Mouse (Mus musculus) heart, postnatal 14 days (tissue): ENCODE measurements around the gene Pld3. TPM values are rescaled to one million over a fixed set of nuclear protein-coding genes. Genes with fewer than 3 reads are reported as not detected.

ENCODE experiments used
- DNase-seq, 2 experiments: peaks; one replicate each; pipeline ENCODE4 v3.0.0; 2021 to 2022
- intact Hi-C: fragments of 180-260 bp; cut with DNase I; formaldehyde crosslinking; loops from one replicate; pipeline ENCODE4 v1.15.1; 2025
- long read RNA-seq, 2 experiments: library from polyadenylated mRNA; stranded (forward); transcript quantifications; one replicate each; pipeline ENCODE4 v2.0.0; 2021
- total RNA-seq, 2 experiments: library from RNA; stranded (reverse); gene quantifications; 2 replicates each; pipeline ENCODE4 v1.2.3; 2021

Gene Pld3
- 10 to 100 TPM; 29.0 to 31.8 TPM for total RNA-seq
- long read RNA-seq, experiment 1, transcript Pld3-201 (14 exons, 2,282 nt), result major isoform, 26 of 67 reads
- long read RNA-seq, experiment 1, partial matches to known transcripts, result 31 of 67 reads
- long read RNA-seq, experiment 1, other reads (novel, unspliced or antisense), result 10 of 67 reads
- long read RNA-seq, experiment 2, transcript Pld3-201 (14 exons, 2,282 nt), result major isoform, 27 of 57 reads
- long read RNA-seq, experiment 2, partial matches to known transcripts, result 22 of 57 reads
- long read RNA-seq, experiment 2, other reads (novel, unspliced or antisense), result 8 of 57 reads

DNA sequence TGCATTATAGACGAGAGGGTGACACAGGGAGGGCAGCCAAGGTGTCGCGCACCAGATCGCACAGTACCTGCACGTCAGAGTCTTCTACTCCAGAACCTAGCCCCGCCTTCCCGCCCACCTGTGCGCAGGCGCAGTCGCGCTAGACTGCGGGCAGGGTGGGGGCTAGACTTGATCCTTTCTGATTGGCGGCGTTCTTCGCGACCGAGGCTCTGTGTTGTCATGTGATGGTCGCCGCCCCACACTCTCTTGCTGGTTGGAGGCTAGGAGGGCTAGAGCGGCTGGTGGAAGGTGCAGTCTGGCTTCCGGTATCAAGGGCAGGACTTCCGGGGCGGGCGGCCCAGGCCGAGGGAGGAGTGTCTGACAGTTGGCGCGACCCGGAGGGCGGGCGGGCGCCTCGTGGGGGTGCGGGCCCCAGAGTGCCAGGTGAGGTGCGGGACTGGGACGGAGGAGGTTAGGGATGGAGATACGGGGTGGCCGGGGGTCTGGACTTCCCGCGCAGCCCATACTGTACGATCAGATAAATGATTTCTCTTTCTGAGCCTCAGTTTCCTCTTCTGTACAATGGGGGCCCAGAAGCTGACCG, at the start of gene Pld3, which contains the start of gene 2310022A10Rik:
Pld3 (minus strand) TSS at position 288 of the 583 bp plus-strand sequence.
2310022A10Rik (plus strand) TSS at position 303 of the 583 bp plus-strand sequence.
- DNase-seq, result peak; percentile 92 to 93
- intact Hi-C loops, result no loop called here

DNA sequence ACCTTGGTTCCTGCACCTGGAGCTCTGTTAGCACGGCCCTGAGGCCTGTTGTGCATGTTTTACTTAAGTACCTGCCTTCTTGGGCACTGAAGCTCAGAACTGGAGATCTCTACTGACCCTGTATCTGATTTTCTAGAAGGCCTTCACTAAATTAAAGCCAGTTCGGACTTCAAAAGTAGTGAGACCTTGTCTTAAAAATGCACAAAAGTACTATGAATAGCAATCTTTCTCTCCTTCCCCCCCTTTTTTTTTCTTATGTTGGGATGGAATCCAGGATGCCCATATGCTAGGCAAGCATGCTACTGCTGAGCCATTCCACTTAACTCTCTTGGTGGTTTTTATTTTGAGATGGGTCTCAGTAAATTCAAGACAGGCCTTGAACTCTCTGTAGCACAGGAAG, 49.1 kb upstream of the Pld3 start:
- no peak for DNase-seq
- intact Hi-C loops, result no loop called here

DNA sequence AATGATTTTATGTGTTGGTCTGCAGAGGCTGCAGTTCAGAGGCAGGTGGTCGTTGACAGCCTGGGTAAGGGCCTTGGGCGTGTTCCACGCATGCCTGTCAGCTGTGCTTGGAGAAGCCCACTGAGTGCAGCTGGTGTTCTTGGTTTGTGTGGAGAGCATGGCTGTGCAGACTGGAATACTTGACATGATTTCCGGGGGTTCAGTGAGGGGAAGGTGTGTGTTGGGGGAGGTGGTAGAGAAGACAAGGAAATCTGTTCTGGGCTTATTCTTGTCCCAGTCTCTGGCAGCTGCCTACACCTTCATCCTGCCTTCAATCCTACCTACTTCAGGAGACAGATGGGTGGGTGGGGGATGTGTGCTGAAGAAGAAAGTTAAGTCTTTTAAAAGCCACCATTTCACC, 48.6 kb upstream of the Pld3 start:
- intact Hi-C loops, result no loop called here
- DNase-seq, result no peak

GRCm38 (mm10) chr7:27598053-27598452, 45.0 kb upstream of the Pld3 start:
- intact Hi-C loops, result no loop called here
- DNase-seq, result no peak

DNA sequence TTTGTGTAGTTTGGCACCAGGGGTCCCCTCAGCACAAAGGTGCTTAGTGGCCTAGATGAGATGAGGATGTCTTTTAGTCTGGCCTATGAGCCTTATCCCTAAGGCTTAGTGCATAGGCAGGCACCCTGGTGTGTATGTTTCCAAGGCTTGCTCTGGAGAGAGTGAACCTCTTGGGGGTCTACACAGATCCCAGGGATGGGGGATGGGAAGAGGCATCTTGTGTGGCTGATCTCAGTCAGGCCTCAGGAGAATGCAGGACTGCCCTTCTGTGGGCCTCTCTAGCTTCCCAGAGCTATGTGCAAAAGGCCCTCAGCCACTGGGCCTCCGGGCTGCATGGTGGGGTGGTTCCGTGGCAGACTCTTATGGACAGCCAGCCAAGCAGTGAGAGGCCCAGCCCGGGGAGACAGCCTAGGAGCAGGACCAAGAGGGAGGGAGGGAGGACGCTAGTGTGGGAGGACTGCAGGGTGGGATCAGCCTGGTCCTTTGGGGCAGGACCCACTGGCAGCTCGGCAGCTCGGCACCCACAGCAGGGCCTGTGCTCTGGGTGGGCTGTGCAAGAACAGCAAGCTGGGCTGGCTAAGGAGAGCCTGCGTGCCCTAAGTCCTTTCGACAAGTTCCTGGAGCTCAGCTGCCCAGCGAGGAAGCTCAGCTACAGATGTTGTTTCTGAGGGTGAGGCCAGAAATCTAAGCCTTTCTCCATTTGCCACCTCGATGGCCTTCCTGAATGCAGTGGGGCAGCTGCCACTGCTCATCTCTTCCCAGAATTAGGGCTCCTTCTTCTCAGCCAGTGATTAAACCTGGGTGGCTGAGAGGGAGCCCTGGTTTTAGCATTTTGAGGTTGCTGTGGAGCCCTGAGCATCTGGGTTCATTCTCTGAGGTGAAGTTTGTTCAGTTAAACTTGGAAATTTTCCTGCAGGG, 43.8 kb upstream of the Pld3 start:
- intact Hi-C loops, result no loop called here

DNA sequence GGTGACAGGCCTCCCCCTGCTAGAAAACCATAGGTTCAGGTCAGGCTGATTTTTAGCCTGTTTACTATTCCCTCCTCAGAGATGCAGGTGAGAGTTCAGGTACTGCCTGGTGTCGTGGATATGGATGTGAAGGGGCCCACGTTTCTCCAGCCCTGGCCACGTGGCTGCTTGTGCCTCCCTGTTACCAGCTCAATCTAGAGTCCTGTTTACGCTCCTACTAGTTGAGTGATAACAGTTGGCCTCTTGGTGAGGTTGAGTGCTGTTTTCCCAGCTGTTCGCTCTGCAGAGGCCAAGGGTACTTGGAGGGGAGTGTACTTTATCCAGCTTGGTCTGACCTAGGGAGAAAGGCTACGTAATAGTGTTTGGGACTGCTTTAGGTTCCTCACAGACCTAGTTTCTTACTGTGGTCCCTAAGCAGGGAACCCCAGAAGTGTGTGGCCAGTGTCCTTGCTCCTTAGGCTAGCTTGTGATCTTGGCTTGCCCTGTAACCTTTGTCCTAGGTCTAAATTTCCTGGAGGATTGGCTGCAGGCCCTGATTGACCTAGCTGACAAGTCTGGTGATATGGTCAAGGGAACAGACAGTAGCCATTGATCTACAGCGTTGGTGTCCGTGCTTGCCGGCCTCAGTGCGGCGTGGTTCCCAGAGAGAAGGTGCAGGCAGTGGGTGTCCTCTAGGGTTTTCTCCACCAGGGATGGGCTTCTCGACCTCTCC, 40.1 kb upstream of the Pld3 start:
- no peak for DNase-seq
- intact Hi-C loops, result loop anchor here (5.0 kb wide), 1 partner anchor 94 kb away; the partner anchor contains the start of gene Zfp607b

More for the DNA sequence above, 43.8 kb upstream of the Pld3 start:
- peak; percentile 67 to 68 for DNase-seq

DNA sequence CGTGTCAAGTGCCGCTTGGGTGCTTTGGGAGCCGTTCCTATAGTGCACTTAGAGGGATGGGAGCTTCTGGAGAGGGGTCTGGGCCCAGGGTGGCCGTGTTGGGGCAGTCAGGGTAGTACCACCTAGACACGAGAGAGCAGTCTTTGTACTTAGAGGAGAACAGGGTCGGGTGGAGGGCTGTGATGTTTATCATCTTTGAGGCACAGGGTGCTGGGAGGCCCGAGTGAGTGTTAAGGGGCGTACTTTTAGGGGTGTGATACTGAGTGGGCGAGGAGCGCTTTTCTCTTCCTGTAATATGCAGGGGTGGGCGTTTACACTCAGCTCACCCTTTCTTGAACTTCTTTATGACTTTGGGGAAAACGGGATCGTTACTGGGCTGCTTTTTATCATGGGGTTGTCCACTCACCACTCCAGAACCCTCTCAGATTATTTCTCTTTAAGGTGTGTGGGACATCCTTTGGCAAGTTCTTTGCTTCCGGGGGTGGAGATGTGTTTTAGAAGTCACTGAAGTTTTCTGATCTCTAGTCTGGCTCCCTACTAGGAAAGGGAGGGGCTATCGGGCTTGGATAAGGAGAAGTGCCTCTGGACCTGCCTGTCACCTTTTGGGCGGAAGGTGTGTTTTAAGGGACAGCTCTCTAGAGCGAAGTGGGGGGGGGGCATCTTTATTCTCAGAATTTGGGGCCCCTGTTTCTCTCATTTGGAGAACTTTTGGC, 39.4 kb upstream of the Pld3 start:
- intact Hi-C loops, result loop anchor here (5.0 kb wide), 1 partner anchor 95 kb away; the partner anchor contains the start of gene Zfp607b
- no peak for DNase-seq

- DNase-seq, result peak; percentile 87 to 90
- intact Hi-C loops, result loop anchor here (5.0 kb wide), 1 partner anchor 96 kb away; the partner anchor contains the start of gene Zfp607b
Observed at GRCm38 (mm10) chr7:27591266-27592216, 38.5 kb upstream of the Pld3 start, which contains the start of gene Akt2. Gene Akt2 (plus strand): TSS chr7:27591552.

GRCm38 (mm10) chr7:27590566-27591213, 37.7 kb upstream of the Pld3 start:
- intact Hi-C loops, result loop anchor here (5.0 kb wide), 1 partner anchor 97 kb away; the partner anchor contains the start of gene Zfp607b
- DNase-seq, result no peak

- intact Hi-C loops, result loop anchor here (5.0 kb wide), 1 partner anchor 97 kb away; the partner anchor contains the start of gene Zfp607b
- DNase-seq, result no peak
Observed at GRCm38 (mm10) chr7:27590088-27590487, 37.1 kb upstream of the Pld3 start.

GRCm38 (mm10) chr7:27587741-27588140, 34.7 kb upstream of the Pld3 start:
- no peak for DNase-seq
- intact Hi-C loops, result no loop called here

GRCm38 (mm10) chr7:27586861-27587260, 33.8 kb upstream of the Pld3 start:
- intact Hi-C loops, result no loop called here

DNA sequence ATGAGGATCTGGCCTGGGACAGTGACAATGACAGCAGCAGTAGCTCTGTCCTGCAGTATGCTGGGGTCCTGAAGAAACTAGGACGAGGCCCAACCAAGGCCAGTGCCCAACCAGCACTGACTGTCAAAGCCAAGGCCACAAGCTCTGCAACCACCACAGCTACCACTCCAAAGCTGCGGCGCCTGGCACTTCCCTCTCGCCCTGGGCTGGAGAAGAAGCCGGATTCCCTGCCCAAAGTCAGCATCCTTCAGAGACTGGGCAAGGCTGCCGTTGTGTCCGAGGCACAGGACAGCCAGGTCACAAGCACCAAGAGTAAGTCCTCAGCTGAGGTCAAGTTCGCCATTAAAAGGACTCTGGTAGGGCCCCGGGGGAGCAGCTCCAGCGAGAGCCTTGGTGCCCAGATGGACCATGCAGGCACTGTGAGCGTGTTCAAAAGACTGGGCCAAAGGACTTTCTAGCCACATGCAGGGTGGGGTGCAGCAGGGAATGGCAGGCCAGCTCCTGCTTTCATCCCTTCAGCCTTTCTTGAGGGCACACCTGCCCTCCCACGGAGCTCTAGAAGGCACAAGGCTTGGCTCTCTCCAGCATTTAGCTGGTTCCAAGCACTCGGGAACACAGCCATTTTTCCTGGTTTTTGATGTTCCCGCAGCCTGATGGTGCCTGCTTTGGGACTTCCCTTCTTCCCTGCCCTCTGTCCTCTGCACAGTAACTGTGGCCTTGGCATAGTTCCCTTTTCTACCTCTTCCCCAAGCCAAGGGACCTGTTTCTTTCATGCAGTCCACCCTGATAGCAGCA, 27.6 kb upstream of the Pld3 start:
- no peak for DNase-seq
- intact Hi-C loops, result no loop called here

More at GRCm38 (mm10) chr7:27586861-27587260, 33.8 kb upstream of the Pld3 start:
- DNase-seq, result no peak

DNA sequence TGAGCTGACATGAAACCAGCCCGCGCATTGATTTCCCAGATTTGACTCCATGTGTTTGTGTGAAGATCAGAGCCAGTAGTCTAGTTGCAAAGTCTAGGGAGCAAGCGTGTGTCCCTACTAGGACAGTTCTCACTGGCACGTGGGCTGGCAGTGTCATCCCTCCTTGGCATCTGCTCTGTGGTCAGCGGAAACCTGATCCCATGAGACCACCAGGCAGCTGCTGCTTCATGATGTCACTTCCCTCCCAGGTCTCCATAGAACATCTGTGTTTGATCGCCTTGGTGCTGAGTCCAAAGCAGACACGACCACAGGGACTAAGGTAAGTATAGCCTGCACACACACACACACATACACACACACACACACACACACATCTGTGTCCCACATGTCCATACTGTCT, 25.4 kb upstream of the Pld3 start:
- DNase-seq, result no peak
- intact Hi-C loops, result loop anchor here (5.0 kb wide), 3 partner anchors 39 to 109 kb away; partner anchors contain the start of gene Zfp607b

- intact Hi-C loops, result loop anchor here (5.0 kb wide), 3 partner anchors 40 to 110 kb away; partner anchors contain the start of gene Zfp607b
- DNase-seq, result no peak
Observed at GRCm38 (mm10) chr7:27577589-27577988, 24.6 kb upstream of the Pld3 start.

- intact Hi-C loops, result loop anchor here (5.0 kb wide), 3 partner anchors 40 to 110 kb away; partner anchors contain the start of gene Zfp607b
- DNase-seq, result peak; percentile 36 to 61
Observed at GRCm38 (mm10) chr7:27576914-27577313, 23.9 kb upstream of the Pld3 start.
